Mouse (Mus musculus) embryonic facial prominence, embryonic 14.5 days (tissue): Measurements from ENCODE around the gene Cbarp. TPM values are rescaled to one million over a fixed set of nuclear protein-coding genes. Genes with fewer than 3 reads are reported as not detected.

Source experiments
- ATAC-seq: fragments of 200-750 bp; cut with Nextera tagmentation; 2 replicates; pipeline ENCODE4 v1.8.0; 2017; ENCODE audit warnings: low read depth, moderate number of reproducible peaks, moderate TSS enrichment
- DNase-seq: peaks from one replicate; pipeline ENCODE4 v3.0.0-alpha.2; 2015; ENCODE audit warnings: low spot score
- H3K27ac ChIP-seq: fragments of 300-500 bp; sonication (generic); replicated peaks from 2 replicates; pipeline ENCODE4 v1.5.1; 2014; ENCODE audit warnings: low read depth, mild to moderate bottlenecking, low read length, moderate library complexity
- H3K27me3 ChIP-seq: fragments of 300-500 bp; sonication (generic); replicated peaks from 2 replicates; pipeline ENCODE4 v1.6.1; 2014; ENCODE audit warnings: low read length; ENCODE audit not compliant: control insufficient read depth, insufficient read depth
- H3K36me3 ChIP-seq: fragments of 300-500 bp; sonication (generic); 2 replicates; pipeline ENCODE4 v1.6.1; 2014; ENCODE audit warnings: low read length, mixed read lengths; ENCODE audit not compliant: control insufficient read depth, insufficient read depth
- H3K4me1 ChIP-seq: fragments of 300-500 bp; sonication (generic); 2 replicates; pipeline ENCODE4 v1.6.1; 2014; ENCODE audit warnings: antibody characterized with exemption, low read length; ENCODE audit not compliant: control insufficient read depth, insufficient read depth
- H3K4me2 ChIP-seq: fragments of 300-500 bp; sonication (generic); 2 replicates; pipeline ENCODE4 v1.6.1; 2014; ENCODE audit warnings: low read depth, mild to moderate bottlenecking, low read length, moderate library complexity, mixed read lengths
- H3K4me3 ChIP-seq: fragments of 300-500 bp; sonication (generic); 2 replicates; pipeline ENCODE4 v1.5.1; 2014; ENCODE audit warnings: low read depth, mild to moderate bottlenecking, low read length
- H3K9ac ChIP-seq: fragments of 300-500 bp; sonication (generic); 2 replicates; pipeline ENCODE4 v1.6.1; 2014; ENCODE audit warnings: low read depth, mild to moderate bottlenecking, low read length, moderate library complexity, mixed read lengths
- H3K9me3 ChIP-seq: fragments of 300-500 bp; sonication (generic); 2 replicates; pipeline ENCODE4 v1.6.1; 2016; ENCODE audit warnings: low read length; ENCODE audit not compliant: control insufficient read depth
- WGBS: fragments of 180-500 bp; shearing (Covaris S2); extraction: QIAGEN DNeasy Blood & Tissue Kit; methylation state at CpG from one replicate; pipeline ENCODE4 v1.1.7; 2014; 5-methylcytosine and 5-hydroxymethylcytosine counted together
- polyA plus RNA-seq: library from polyadenylated mRNA; unstranded; fragments of >200 nt; fragmentation: Nextera tagmentation; extraction: Ambion mirVana; gene quantifications from 2 replicates; pipeline ENCODE4 v1.2.1, GENCODE M21; 2014

The Cbarp gene
- polyA plus RNA-seq, 1 experiment from 2014 or later: 7.3 TPM

DNA sequence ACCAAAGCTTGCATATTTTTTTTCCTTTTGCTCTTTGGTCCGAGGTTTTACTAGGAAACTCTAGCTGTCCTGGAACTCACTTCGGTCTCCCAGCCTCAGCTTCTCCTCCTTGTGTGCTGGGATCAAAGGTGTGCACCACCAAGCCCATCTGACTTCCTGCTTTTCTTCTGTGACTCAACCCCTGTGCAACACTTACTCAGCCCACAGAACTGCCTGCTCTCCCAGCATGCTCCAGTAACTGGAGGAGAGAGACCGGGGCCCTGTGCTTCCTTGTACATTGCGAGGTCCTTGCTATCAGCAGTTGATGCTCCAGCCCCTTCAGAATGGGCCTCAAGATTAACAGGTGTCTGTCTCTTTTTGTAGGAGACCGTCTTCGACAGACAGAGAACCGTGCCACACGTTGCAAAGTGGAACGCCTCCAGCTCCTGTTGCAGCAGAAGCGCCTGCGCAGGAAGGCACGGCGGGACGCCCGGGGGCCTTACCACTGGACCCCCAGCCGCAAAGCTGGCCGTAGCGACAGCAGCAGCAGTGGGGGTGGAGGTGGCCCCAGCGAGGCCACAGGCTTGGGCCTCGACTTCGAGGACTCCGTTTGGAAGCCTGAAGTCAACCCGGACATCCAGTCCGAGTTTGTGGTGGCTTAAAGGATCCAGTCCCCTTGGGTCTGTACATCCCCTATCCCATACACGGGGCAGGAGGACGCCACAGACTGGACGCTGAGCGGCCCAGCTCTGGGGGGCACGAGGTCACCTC is 15.5 kb upstream of the Cbarp start:
- H3K36me3 ChIP-seq: peaks cover 64% of the 10 kb centered on the region
- WGBS: 78% methylated on average over 29 of the region's 29 CpGs
- no peak overlapping the region for H3K4me3 ChIP-seq
- ATAC-seq (no peak), DNase-seq (no peak)
- 0 out of 2 replicates have a peak overlapping the region, but pooled peaks have one; percentile 31 for H3K9ac ChIP-seq
- no peaks in the 10 kb centered on the region for H3K27me3 ChIP-seq
- H3K4me1 ChIP-seq: peaks cover 45% of the 10 kb centered on the region
- H3K9me3 ChIP-seq: no peaks in the 10 kb centered on the region
- H3K27ac ChIP-seq: no peak overlapping the region; the same call in 1 of the 2 replicates
- no peak overlapping the region for H3K4me2 ChIP-seq

DNA sequence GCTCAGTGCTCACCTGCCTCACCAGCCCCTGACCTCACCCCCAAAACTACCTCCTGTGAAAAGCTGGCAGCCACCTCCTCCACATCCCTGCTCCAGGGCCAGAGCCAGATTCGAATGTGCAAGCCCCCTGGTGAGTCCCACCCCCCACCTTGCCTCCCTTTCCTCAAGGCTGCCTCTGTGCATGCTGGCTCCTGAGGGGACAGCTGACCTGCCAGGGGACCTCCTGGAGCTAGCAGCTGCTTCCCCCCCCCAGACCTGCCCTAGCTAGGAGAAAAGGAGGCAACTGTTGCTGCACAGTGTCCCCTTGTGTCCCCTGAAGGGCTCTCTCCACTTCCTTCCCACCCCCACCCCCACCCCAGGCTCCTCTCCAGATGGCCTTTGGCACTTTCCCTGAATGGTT is 14.6 kb upstream of the Cbarp start:
- Histone ChIP-seq H3K9me3 (no peaks in the 10 kb centered on the region), H3K27me3 (no peaks in the 10 kb centered on the region), H3K36me3 (peaks cover 68% of the 10 kb centered on the region), H3K9ac (no peak overlapping the region), H3K4me1 (peaks cover 36% of the 10 kb centered on the region), H3K4me3 (no peak overlapping the region), H3K27ac (no peak overlapping the region), H3K4me2 (no peak overlapping the region)
- 23% methylated on average over 1 of the region's 1 CpGs for WGBS
- ATAC-seq: no peak
- no peak for DNase-seq

- WGBS: 75% methylated on average over 7 of the region's 7 CpGs
- peaks cover 34% of the 10 kb centered on the region for H3K4me1 ChIP-seq
Measured at GRCm38 (mm10) chr10:80154384-80154783, 13.7 kb upstream of the Cbarp start.

GRCm38 (mm10) chr10:80153713-80154112 is 13.1 kb upstream of the Cbarp start:
- Histone ChIP-seq H3K4me3 (peak overlapping the region; percentile 14; the same call in 1 of the 2 replicates), H3K4me1 (peaks cover 28% of the 10 kb centered on the region), H3K27me3 (no peaks in the 10 kb centered on the region), H3K9me3 (no peaks in the 10 kb centered on the region), H3K9ac (peak overlapping the region; percentile 11; the same call in 1 of the 2 replicates), H3K4me2 (peak overlapping the region; percentile 93; the same call in 1 of the 2 replicates), H3K27ac (peak overlapping the region; percentile 25; the same call in 1 of the 2 replicates), H3K36me3 (peaks cover 75% of the 10 kb centered on the region)
- ATAC-seq (no peak), DNase-seq (no peak)
- WGBS: 82% methylated on average over 17 of the region's 19 CpGs

More at GRCm38 (mm10) chr10:80154384-80154783, 13.7 kb upstream of the Cbarp start:
- Histone ChIP-seq H3K9ac (0 out of 2 replicates have a peak overlapping the region, but pooled peaks have one; percentile 23), H3K27ac (0 out of 2 replicates have a peak overlapping the region, but pooled peaks have one; percentile 24), H3K4me3 (no peak overlapping the region), H3K9me3 (no peaks in the 10 kb centered on the region), H3K36me3 (peaks cover 75% of the 10 kb centered on the region), H3K4me2 (no peak overlapping the region), H3K27me3 (no peaks in the 10 kb centered on the region)
- ATAC-seq (no peak), DNase-seq (no peak)

DNA sequence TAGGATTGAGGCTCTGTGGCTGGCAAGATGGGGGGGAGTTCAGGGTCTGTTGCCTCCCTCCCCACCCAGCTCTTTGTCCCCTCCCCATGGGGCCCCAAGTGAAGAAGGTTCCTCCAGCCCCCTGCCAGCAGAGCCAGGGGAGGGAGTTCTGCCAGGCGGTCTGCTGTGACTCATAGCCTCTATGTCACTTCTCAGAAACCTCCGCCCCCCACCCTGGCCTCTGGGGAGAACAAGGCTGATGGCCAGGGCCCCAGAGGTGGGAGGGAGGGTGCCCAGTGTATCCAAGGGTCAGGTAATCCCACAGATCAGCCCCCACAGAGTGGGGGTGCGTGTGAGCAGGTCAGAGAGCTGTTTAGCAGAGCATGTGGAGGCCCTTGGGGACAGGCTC is 12.2 kb upstream of the Cbarp start:
- no peaks in the 10 kb centered on the region for H3K9me3 ChIP-seq
- WGBS: 16% methylated on average over 3 of the region's 3 CpGs
- peak overlapping the region; percentile 85 for H3K4me3 ChIP-seq
- H3K27me3 ChIP-seq: no peaks in the 10 kb centered on the region
- H3K4me1 ChIP-seq: peaks cover 23% of the 10 kb centered on the region
- peak overlapping the region; percentile 98 for H3K27ac ChIP-seq
- ATAC-seq: no peak
- DNase-seq: no peak
- H3K9ac ChIP-seq: peak overlapping the region; percentile 98
- H3K4me2 ChIP-seq: peak overlapping the region; percentile 93
- peaks cover 75% of the 10 kb centered on the region for H3K36me3 ChIP-seq

DNA sequence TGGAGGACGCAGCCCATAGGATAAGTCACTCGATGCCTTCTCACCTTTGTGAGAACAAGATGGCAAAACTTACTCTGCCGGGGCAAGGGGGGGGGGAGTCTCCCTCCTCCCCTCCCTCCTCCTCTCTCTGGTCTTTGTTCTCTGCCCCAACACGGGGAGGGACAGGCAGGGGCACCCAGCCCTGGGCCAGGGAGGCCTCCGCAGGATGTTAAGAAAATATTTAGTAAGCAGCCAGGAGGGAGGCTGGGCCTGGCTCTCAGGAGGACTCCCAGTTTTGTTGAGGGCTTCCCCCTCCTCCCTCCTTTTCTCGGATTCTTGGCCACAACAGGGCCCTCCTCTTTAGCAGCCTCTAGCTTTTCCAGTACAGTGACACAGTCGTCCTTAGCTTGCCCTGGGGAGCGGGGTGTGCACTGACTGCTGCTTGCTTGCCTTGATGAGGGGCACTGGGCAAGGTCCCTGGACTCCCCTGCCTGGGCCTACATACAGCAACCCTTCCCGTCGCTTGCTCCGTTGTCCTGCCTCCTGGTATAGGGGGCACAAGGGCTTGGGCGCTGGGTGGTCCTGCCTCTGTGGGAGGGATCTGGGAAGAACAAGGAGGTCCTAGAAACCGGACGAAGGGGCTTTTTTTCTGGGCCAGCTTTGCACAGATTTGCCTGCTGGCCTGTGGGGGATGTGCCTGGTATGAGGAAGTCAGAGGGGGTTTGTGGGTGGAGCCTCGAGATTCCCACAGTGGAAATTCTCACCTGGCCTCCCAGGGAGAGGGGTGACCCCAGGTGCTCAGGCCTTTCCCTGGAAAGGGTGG is 11.6 kb upstream of the Cbarp start:
- 3% methylated on average over 13 of the region's 15 CpGs for WGBS
- DNase-seq: peak; percentile 79

DNA sequence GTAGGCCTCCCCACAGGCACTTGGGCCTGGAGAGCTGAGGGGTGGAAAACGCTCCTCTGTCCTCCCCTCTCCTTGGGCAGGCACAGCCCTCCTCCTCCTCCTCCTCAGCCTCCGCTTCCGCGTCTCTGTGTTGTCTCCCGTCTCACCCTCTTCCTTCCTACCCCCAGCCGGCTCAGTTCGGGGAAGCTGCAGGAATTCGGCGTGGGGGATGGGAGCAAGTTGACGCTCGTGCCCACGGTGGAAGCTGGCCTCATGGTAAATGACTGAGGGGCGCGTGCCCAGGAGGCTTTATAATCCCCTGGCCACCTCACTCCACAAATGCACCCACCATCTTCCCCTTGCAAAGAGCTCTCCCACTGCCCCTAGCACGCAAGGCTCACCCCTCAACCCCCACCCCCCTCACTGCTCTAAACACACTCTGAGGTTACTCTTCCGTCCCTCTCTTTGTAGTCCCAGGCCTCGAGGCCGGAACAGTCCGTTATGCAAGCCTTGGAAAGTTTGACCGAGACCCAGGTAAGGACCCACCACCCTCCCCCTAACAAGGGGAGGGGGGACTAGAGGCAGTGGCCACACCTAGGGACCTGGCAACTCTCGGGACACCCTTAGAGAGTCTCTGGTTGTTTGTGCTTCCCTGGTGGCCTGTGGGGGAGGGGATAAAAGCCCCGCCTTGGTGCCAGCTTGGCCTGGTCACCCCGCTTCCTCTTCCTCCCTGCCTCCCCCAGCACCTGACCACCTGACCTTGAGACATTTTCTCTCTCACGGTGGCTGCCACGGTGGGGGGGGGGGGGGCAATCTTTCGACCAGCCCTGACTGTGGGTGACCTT is 10.8 kb upstream of the Cbarp start:
- H3K4me3 ChIP-seq: peak overlapping the region; percentile 85
- DNase-seq (peak; percentile 67), ATAC-seq (no peak)
- H3K27me3 ChIP-seq: no peaks in the 10 kb centered on the region
- WGBS: under 1% methylated on average over 18 of the region's 26 CpGs
- peak overlapping the region; percentile 93 for H3K4me2 ChIP-seq
- H3K36me3 ChIP-seq: peaks cover 62% of the 10 kb centered on the region
- no peaks in the 10 kb centered on the region for H3K9me3 ChIP-seq
- H3K9ac ChIP-seq: peak overlapping the region; percentile 98
- H3K27ac ChIP-seq: peak overlapping the region; percentile 98
- peaks cover 22% of the 10 kb centered on the region for H3K4me1 ChIP-seq

More for the DNA sequence above, 11.6 kb upstream of the Cbarp start:
- peaks cover 23% of the 10 kb centered on the region for H3K4me1 ChIP-seq
- ATAC-seq: no peak
- peak overlapping the region; percentile 85 for H3K4me3 ChIP-seq
- no peaks in the 10 kb centered on the region for H3K27me3 ChIP-seq
- peak overlapping the region; percentile 98 for H3K9ac ChIP-seq
- peak overlapping the region; percentile 98 for H3K27ac ChIP-seq
- no peaks in the 10 kb centered on the region for H3K9me3 ChIP-seq
- peaks cover 71% of the 10 kb centered on the region for H3K36me3 ChIP-seq
- peak overlapping the region; percentile 93 for H3K4me2 ChIP-seq
